Mouse (Mus musculus): ENCODE data around the gene Ube2i. TPM values are rescaled to one million over a fixed set of nuclear protein-coding genes. Genes with fewer than 3 reads are reported as not detected.

Gene Ube2i
- polyA plus RNA-seq, 1 experiment from 2014 or later = 242 TPM

DNA sequence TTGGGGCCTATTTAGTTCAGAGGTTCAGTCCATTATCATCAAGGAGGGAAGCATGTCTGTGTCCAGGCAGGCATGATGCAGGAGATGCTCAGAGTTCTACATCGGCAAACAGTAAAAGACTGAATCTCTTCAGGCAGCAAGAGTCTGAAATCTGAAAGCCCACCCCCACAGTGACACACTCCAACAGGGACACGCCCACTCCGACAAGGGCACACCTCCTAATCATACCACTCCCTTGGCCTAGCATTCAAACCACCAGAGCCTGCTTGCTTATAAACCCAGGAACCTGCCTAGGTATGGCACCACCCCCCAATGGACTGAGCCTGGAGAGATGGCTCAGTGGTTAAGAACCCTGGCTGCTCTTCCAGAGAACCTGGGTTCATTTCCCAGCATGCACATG lies 59.0 kb downstream of the Ube2i start:
- Histone ChIP-seq H3K9me3 (replicated peaks) (no peaks in the 10 kb centered on the region), H3K36me3 (replicated peaks) (peaks cover 54% of the 10 kb centered on the region), H3K27me3 (no peaks in the 10 kb centered on the region), H3K9ac (no peak overlapping the region), H3K4me3 (replicated peaks) (no peak overlapping the region), H3K4me1 (replicated peaks) (peaks cover 2% of the 10 kb centered on the region; the same call in 1 of the 2 replicates), H3K27ac (replicated peaks) (no peak overlapping the region), H3K4me2 (no peak overlapping the region)
- ATAC-seq (ENCODE audit: insufficient read depth) = no peak
- WGBS (ENCODE audit: insufficient replicate concordance) = 65% methylated on average over 3 of the region's 3 CpGs

Small RNAs within 50 kb of the gene (microRNA-seq; reads per million reads assigned to microRNA genes)
- 1.5 reads per million for gene Mir3547

Other genes starting within 250 kb of the Ube2i start
- 5.6 and 6.5 TPM in 2 replicates for gene Tmem204, start 191.0 kb downstream of the Ube2i start, polyA plus RNA-seq (2015; fragmentation: Nextera tagmentation; extraction: Ambion mirVana)
- gene Telo2, start 158.7 kb downstream of the Ube2i start, polyA plus RNA-seq (2015; fragmentation: Nextera tagmentation; extraction: Ambion mirVana) = 14.3 and 17.4 TPM in 2 replicates
- 0.06 and 0.10 TPM in 2 replicates for gene Ptx4, start 153.9 kb downstream of the Ube2i start, polyA plus RNA-seq (2015; fragmentation: Nextera tagmentation; extraction: Ambion mirVana)
- gene Clcn7, start 141.2 kb downstream of the Ube2i start, polyA plus RNA-seq (2015; fragmentation: Nextera tagmentation; extraction: Ambion mirVana) = 10.7 TPM in 2 replicates
- not detected in 2 replicates for gene Ccdc154, start 112.2 kb downstream of the Ube2i start, polyA plus RNA-seq (2015; fragmentation: Nextera tagmentation; extraction: Ambion mirVana)
- gene Gm38655, start 99.2 kb downstream of the Ube2i start, polyA plus RNA-seq (2015; fragmentation: Nextera tagmentation; extraction: Ambion mirVana) = not detected in 2 replicates
- 16.6 and 16.7 TPM in 2 replicates for gene BC003965, start 90.1 kb downstream of the Ube2i start, polyA plus RNA-seq (2015; fragmentation: Nextera tagmentation; extraction: Ambion mirVana)
- gene Unkl, start 86.2 kb downstream of the Ube2i start, polyA plus RNA-seq (2015; fragmentation: Nextera tagmentation; extraction: Ambion mirVana) = 8.8 and 9.6 TPM in 2 replicates
- 19.5 and 21.6 TPM in 2 replicates for gene Gnptg, start 34.5 kb downstream of the Ube2i start, polyA plus RNA-seq (2015; fragmentation: Nextera tagmentation; extraction: Ambion mirVana)
- gene Tsr3, start 34.5 kb downstream of the Ube2i start, polyA plus RNA-seq (2015; fragmentation: Nextera tagmentation; extraction: Ambion mirVana) = 18.9 and 19.1 TPM in 2 replicates
- 0.30 and 0.58 TPM in 2 replicates for gene Baiap3, start 18.3 kb downstream of the Ube2i start, polyA plus RNA-seq (2015; fragmentation: Nextera tagmentation; extraction: Ambion mirVana)
- gene Prss34, start 23.8 kb upstream of the Ube2i start, polyA plus RNA-seq (2015; fragmentation: Nextera tagmentation; extraction: Ambion mirVana) = 3.8 TPM in 2 replicates
- not detected in 2 replicates for gene Prss28, start 34.0 kb upstream of the Ube2i start, polyA plus RNA-seq (2015; fragmentation: Nextera tagmentation; extraction: Ambion mirVana)
- gene Prss29, start 44.0 kb upstream of the Ube2i start, polyA plus RNA-seq (2015; fragmentation: Nextera tagmentation; extraction: Ambion mirVana) = not detected in 2 replicates
- not detected in 2 replicates for gene Tpsab1, start 70.9 kb upstream of the Ube2i start, polyA plus RNA-seq (2015; fragmentation: Nextera tagmentation; extraction: Ambion mirVana)
- gene Tpsb2, start 91.7 kb upstream of the Ube2i start, polyA plus RNA-seq (2015; fragmentation: Nextera tagmentation; extraction: Ambion mirVana) = 0.47 and 0.55 TPM in 2 replicates
- 0.46 and 0.76 TPM in 2 replicates for gene Tpsg1, start 94.7 kb upstream of the Ube2i start, polyA plus RNA-seq (2015; fragmentation: Nextera tagmentation; extraction: Ambion mirVana)
- gene Cacna1h, start 159.2 kb upstream of the Ube2i start, polyA plus RNA-seq (2015; fragmentation: Nextera tagmentation; extraction: Ambion mirVana) = 0.24 and 0.36 TPM in 2 replicates
- 0.22 TPM in 1 of 2 replicates, not detected in the other for gene Tekt4, start 180.0 kb upstream of the Ube2i start, polyA plus RNA-seq (2015; fragmentation: Nextera tagmentation; extraction: Ambion mirVana)
- gene Sstr5, start 222.7 kb upstream of the Ube2i start, polyA plus RNA-seq (2015; fragmentation: Nextera tagmentation; extraction: Ambion mirVana) = not detected in 2 replicates